Mouse (Mus musculus) heart, embryonic 10.5 days (tissue): Measurements from ENCODE around the gene Parn. TPM values are rescaled to one million over a fixed set of nuclear protein-coding genes. Genes with fewer than 3 reads are reported as not detected.
"Not testable (repeated sequence)": the region's sequence is repeated elsewhere in the genome, so short reads cannot be mapped to it uniquely, and the experiment has no call there.

Source experiments
- DNase-seq: peaks from one replicate; pipeline ENCODE4 v3.0.0-alpha.2; 2017; ENCODE audit warnings: low spot score
- H3K27ac ChIP-seq: fragments of 300-500 bp; sonication (generic); 2 replicates; pipeline ENCODE4 v1.5.1; 2016; ENCODE audit warnings: mild to moderate bottlenecking
- H3K27me3 ChIP-seq: fragments of 300-500 bp; sonication (generic); 2 replicates; pipeline ENCODE4 v1.6.1; 2016; ENCODE audit warnings: mild to moderate bottlenecking; ENCODE audit not compliant: poor library complexity, insufficient read depth, severe bottlenecking
- H3K36me3 ChIP-seq: fragments of 300-500 bp; sonication (generic); 2 replicates; pipeline ENCODE4 v1.6.1; 2016; ENCODE audit warnings: mild to moderate bottlenecking, moderate library complexity
- H3K4me1 ChIP-seq: fragments of 300-500 bp; sonication (generic); 2 replicates; pipeline ENCODE4 v1.6.1; 2016; ENCODE audit warnings: mild to moderate bottlenecking
- H3K4me3 ChIP-seq: fragments of 300-500 bp; sonication (generic); 2 replicates; pipeline ENCODE4 v1.5.1; 2016; ENCODE audit warnings: mild to moderate bottlenecking, moderate library complexity
- H3K9me3 ChIP-seq: fragments of 300-500 bp; sonication (generic); 2 replicates; pipeline ENCODE4 v1.6.1; 2016; ENCODE audit warnings: mild to moderate bottlenecking, moderate library complexity
- WGBS: fragments of 180-500 bp; shearing (Covaris S2); methylation state at CpG from one replicate; pipeline ENCODE4 v1.1.7; 2016; 5-methylcytosine and 5-hydroxymethylcytosine counted together
- polyA plus RNA-seq: library from polyadenylated mRNA; unstranded; fragments of >200 nt; fragmentation: Nextera tagmentation; extraction: Ambion mirVana; gene quantifications from 2 replicates; pipeline ENCODE4 v1.2.1, GENCODE M21; 2016

Gene Parn
- polyA plus RNA-seq, 1 experiment from 2014 or later = 36.6 TPM

DNA sequence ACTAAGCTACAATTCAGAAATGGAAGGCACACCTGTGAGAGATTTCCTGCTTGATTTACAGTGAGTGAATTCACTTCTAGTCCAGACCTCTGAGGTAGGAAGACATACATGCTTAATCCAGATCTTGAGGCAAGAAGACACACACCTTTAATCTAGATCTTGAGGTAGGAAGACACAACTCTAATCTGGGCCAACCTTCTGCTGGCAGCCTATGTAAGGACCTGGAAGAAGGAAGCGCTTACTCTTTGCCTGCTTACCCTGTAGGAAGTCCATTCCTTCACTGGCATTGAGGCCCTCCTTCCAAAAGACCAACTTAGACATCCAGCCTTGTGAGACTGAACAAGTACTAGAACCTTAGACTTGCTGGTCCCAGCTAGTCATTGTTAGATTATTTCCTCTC is 1.3 kb upstream of the Parn start:
- 100% methylated on average over 1 of the region's 1 CpGs for WGBS

GRCm38 (mm10) chr16:13668402-13669108 is 585 bp upstream of the Parn start:
- WGBS = 70% methylated on average over 10 of the region's 10 CpGs
- H3K4me3 ChIP-seq = peak overlapping the region; percentile 73
- H3K4me1 ChIP-seq = peaks cover 20% of the 10 kb centered on the region
- no peaks in the 10 kb centered on the region for H3K9me3 ChIP-seq
- DNase-seq = no peak
- H3K36me3 ChIP-seq = peaks cover 12% of the 10 kb centered on the region
- no peaks in the 10 kb centered on the region for H3K27me3 ChIP-seq
- peak overlapping the region; percentile 88 for H3K27ac ChIP-seq

More for the DNA sequence above, 1.3 kb upstream of the Parn start:
- Histone ChIP-seq H3K27me3 (no peaks in the 10 kb centered on the region), H3K4me1 (peaks cover 20% of the 10 kb centered on the region), H3K27ac (no peak overlapping the region), H3K4me3 (no peak overlapping the region), H3K36me3 (peaks cover 9% of the 10 kb centered on the region), H3K9me3 (no peaks in the 10 kb centered on the region)
- no peak for DNase-seq

DNA sequence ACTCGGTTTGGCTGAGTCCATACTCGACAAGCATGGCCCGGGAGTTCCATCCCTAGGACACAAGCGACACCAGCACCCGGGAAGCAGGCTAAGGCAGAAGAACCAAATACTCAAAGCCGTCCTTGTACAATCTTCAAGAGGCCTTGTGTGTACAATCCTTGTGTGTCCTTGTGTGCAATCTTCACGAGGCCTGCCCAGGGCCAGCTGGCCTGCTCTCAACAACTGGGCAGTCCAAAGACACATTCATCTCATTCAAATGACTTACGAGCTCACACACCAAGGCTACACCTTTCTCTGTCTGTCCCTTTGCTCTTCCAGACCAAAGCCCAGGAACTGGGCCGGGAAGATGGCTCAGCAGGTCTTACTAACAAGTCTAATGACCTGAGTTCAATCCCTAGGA is 7.2 kb downstream of the Parn start:
- DNase-seq = no peak
- Histone ChIP-seq H3K27ac (no peak overlapping the region), H3K4me3 (no peak overlapping the region), H3K9me3 (no peaks in the 10 kb centered on the region), H3K4me1 (no peaks in the 10 kb centered on the region), H3K27me3 (no peaks in the 10 kb centered on the region), H3K36me3 (peaks cover 68% of the 10 kb centered on the region)
- 92% methylated on average over 9 of the region's 9 CpGs for WGBS

- Histone ChIP-seq H3K27ac (no peak overlapping the region), H3K4me1 (no peaks in the 10 kb centered on the region), H3K9me3 (no peaks in the 10 kb centered on the region), H3K27me3 (no peaks in the 10 kb centered on the region), H3K4me3 (no peak overlapping the region), H3K36me3 (peaks cover 72% of the 10 kb centered on the region)
- no peak for DNase-seq
- WGBS = 86% methylated on average over 3 of the region's 3 CpGs
Measured at GRCm38 (mm10) chr16:13658886-13659285, 9.1 kb downstream of the Parn start.

DNA sequence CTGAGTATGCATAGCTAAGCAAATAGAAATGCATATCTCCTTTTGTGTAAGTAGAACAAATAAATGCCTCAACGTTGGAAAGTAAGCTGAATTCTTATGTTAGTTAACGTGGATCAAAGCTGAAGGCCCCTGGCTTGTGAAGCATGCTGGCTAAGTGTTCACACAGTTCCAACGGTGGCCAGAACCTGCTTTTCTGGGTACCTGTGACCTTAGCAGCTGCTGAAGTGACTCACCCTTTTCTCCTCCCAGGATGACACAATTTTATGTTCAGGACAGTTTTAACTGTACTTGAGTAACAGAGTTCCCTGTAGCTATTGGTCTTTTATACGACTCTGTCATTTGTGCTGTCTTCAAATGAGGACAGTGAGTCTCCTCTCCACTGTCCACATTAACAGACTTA is 22.0 kb downstream of the Parn start:
- 87% methylated on average over 4 of the region's 4 CpGs for WGBS
- H3K36me3 ChIP-seq = peaks cover 68% of the 10 kb centered on the region
- DNase-seq = no peak
- H3K4me1 ChIP-seq = no peaks in the 10 kb centered on the region
- no peak overlapping the region for H3K27ac ChIP-seq
- H3K4me3 ChIP-seq = no peak overlapping the region
- no peaks in the 10 kb centered on the region for H3K9me3 ChIP-seq
- H3K27me3 ChIP-seq = no peaks in the 10 kb centered on the region

- Histone ChIP-seq H3K4me3 (no peak overlapping the region), H3K9me3 (no peaks in the 10 kb centered on the region), H3K36me3 (peaks cover 62% of the 10 kb centered on the region), H3K4me1 (no peaks in the 10 kb centered on the region), H3K27me3 (no peaks in the 10 kb centered on the region), H3K27ac (no peak overlapping the region)
- WGBS = 86% methylated on average over 3 of the region's 3 CpGs
- DNase-seq = no peak
Measured at GRCm38 (mm10) chr16:13644474-13644873, 23.5 kb downstream of the Parn start.

GRCm38 (mm10) chr16:13640064-13640463 is 27.9 kb downstream of the Parn start:
- H3K4me3 ChIP-seq = no peak overlapping the region
- no peaks in the 10 kb centered on the region for H3K27me3 ChIP-seq
- 74% methylated on average over 7 of the region's 7 CpGs for WGBS
- H3K27ac ChIP-seq = no peak overlapping the region
- H3K9me3 ChIP-seq = no peaks in the 10 kb centered on the region
- no peaks in the 10 kb centered on the region for H3K4me1 ChIP-seq
- DNase-seq = no peak
- H3K36me3 ChIP-seq = peaks cover 53% of the 10 kb centered on the region

- H3K27me3 ChIP-seq = no peaks in the 10 kb centered on the region
- H3K27ac ChIP-seq = no peak overlapping the region
- no peaks in the 10 kb centered on the region for H3K4me1 ChIP-seq
- DNase-seq = no peak
- peaks cover 55% of the 10 kb centered on the region for H3K36me3 ChIP-seq
- no peaks in the 10 kb centered on the region for H3K9me3 ChIP-seq
- 77% methylated on average over 5 of the region's 5 CpGs for WGBS
- no peak overlapping the region for H3K4me3 ChIP-seq
Measured at GRCm38 (mm10) chr16:13639508-13639907, 28.5 kb downstream of the Parn start.

DNA sequence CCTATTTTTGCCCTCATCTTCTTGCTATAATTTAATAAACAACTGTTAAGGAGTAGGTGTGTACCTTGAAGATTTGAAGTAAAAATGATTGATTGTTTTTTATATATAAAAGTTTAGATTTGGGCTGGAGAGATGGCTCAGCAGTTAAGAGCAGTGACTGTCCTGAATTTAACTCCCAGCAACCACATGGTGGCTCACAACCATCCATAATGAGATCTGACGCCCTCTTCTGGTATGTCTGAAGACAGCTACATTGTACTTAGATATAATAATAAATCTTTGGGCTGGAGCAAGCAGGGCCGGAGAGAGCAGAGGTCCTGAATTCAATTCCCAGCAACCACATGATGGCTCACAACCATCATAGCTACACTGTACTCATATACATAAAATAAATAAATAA is 29.8 kb downstream of the Parn start:
- H3K4me1 ChIP-seq, H3K27me3 ChIP-seq, DNase-seq, H3K9me3 ChIP-seq, H3K27ac ChIP-seq, H3K4me3 ChIP-seq: not testable (repeated sequence)
- 61% methylated on average over 2 of the region's 2 CpGs for WGBS
- peaks cover 58% of the 10 kb centered on the region for H3K36me3 ChIP-seq

DNA sequence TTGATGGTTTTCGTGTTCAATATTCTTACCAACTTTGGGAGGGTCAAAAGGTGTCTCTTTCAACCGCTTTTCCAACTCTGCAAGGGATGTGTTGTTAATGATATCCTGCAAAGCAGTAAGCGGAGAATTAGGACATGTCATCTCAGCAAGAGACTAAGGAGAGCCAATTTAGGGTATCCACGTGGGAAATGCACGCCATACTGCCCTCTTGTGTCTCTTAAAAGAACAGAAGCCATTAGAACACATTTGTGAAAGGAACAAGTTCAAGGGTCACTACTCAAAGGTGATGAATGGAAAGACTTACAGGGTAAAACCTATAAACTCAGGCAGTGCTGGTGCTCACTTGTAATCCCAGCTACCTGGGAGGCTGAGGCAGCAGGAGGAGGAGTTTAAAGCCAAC is 39.6 kb downstream of the Parn start:
- no peaks in the 10 kb centered on the region for H3K27me3 ChIP-seq
- no peaks in the 10 kb centered on the region for H3K9me3 ChIP-seq
- 55% methylated on average over 5 of the region's 5 CpGs for WGBS
- no peak for DNase-seq
- peaks cover 64% of the 10 kb centered on the region for H3K36me3 ChIP-seq
- H3K27ac ChIP-seq = no peak overlapping the region
- H3K4me3 ChIP-seq = no peak overlapping the region
- no peaks in the 10 kb centered on the region for H3K4me1 ChIP-seq

DNA sequence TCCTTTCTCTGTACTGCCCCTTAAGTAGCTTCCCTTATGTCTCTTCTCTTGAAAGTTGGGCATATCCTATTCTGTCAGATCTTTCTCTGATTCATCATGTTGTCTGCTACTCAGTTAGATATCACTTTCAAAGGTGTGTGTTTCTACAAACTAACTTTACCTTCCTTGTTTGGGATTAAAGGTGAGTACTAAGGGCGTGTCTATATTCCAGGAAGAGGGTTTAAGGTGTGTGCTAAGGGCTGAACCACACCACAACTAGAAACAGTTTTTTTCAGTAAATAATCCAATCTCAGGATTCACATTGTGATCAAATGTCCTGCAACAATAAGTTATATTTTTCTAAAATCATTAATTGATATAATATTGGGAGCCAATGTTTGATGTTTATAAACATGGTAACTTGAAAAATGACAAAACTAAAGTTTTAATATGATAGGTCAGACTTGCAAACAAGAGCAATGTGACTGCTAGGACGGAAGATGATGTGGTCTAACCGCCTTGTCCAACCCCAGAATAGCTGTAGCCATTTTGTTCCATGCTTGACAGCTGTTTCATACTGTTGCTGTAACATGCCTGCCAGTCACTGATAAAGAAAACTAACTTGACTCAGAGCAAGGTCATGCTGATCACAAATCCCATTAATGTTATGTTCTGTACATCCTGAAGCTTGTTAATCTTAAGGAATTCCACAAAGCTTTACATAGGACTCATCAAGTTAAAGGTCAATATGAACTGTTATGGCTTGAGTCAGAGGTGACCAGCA is 46.0 kb downstream of the Parn start:
- no peak overlapping the region for H3K27ac ChIP-seq
- no peaks in the 10 kb centered on the region for H3K9me3 ChIP-seq
- H3K36me3 ChIP-seq = peaks cover 48% of the 10 kb centered on the region
- H3K4me3 ChIP-seq = no peak overlapping the region
- no peaks in the 10 kb centered on the region for H3K4me1 ChIP-seq
- no peaks in the 10 kb centered on the region for H3K27me3 ChIP-seq
- DNase-seq = no peak
- 85% methylated on average over 3 of the region's 3 CpGs for WGBS

GRCm38 (mm10) chr16:13620194-13620593 is 47.8 kb downstream of the Parn start:
- H3K9me3 ChIP-seq = no peaks in the 10 kb centered on the region
- no peak for DNase-seq
- 100% methylated on average over 3 of the region's 3 CpGs for WGBS

GRCm38 (mm10) chr16:13615276-13615675 is 52.7 kb downstream of the Parn start:
- no peak for DNase-seq
- H3K4me1 ChIP-seq = 0 out of 2 replicates have a peak, but pooled peaks cover 3% of the 10 kb centered on the region
- H3K27me3 ChIP-seq = no peaks in the 10 kb centered on the region
- H3K4me3 ChIP-seq = no peak overlapping the region
- no peak overlapping the region for H3K27ac ChIP-seq
- WGBS = 67% methylated on average over 5 of the region's 5 CpGs
- peaks cover 11% of the 10 kb centered on the region; the same call in 1 of the 2 replicates for H3K36me3 ChIP-seq
- H3K9me3 ChIP-seq = no peaks in the 10 kb centered on the region

More at GRCm38 (mm10) chr16:13620194-13620593, 47.8 kb downstream of the Parn start:
- Histone ChIP-seq H3K27me3 (no peaks in the 10 kb centered on the region), H3K27ac (no peak overlapping the region), H3K4me3 (no peak overlapping the region), H3K36me3 (peaks cover 38% of the 10 kb centered on the region), H3K4me1 (no peaks in the 10 kb centered on the region)
